Mouse (Mus musculus) spleen, embryonic (tissue): ENCODE results near the gene Spryd3.

Source experiments
- CTCF ChIA-PET: fragments of 350-600 bp; sonication (Branson Sonifier 250); formaldehyde crosslinking; loops from one replicate; lab custom pipeline; 2022; lab: Charles Lee

Gene Spryd3

GRCm38 (mm10) chr15:102114651-102115260 is 21.3 kb downstream of the Spryd3 start:
- CTCF ChIA-PET = no interaction called here

GRCm38 (mm10) chr15:102113674-102114073 is 22.4 kb downstream of the Spryd3 start:
- CTCF ChIA-PET = no interaction called here

- CTCF ChIA-PET = no interaction called here
These were observed 23.2 kb downstream of the Spryd3 start for GRCm38 (mm10) chr15:102112827-102113226.

- CTCF ChIA-PET = no interaction called here
These were observed 23.9 kb downstream of the Spryd3 start for GRCm38 (mm10) chr15:102112181-102112580.

GRCm38 (mm10) chr15:102111495-102111829 is 24.6 kb downstream of the Spryd3 start:
- CTCF ChIA-PET = no interaction called here

- CTCF ChIA-PET = no interaction called here
These were observed 25.1 kb downstream of the Spryd3 start for GRCm38 (mm10) chr15:102110701-102111494.

GRCm38 (mm10) chr15:102110271-102110670 is 25.8 kb downstream of the Spryd3 start:
- CTCF ChIA-PET = no interaction called here

- CTCF ChIA-PET = interaction anchor here (1.2 kb wide), 1 partner anchor 12 kb away, joined by 3 read pairs; no protein-coding TSS in a partner anchor
These were observed 27.1 kb downstream of the Spryd3 start for GRCm38 (mm10) chr15:102108651-102109525.

GRCm38 (mm10) chr15:102107689-102108573 is 28.1 kb downstream of the Spryd3 start:
- CTCF ChIA-PET = interaction anchor here (0.5 to 1.2 kb wide), 7 partner anchors 11 to 444 kb away, joined by 3 to 6 read pairs (median 3); partner anchors contain the start of gene Spryd3

- CTCF ChIA-PET = interaction anchor here (0.6 to 1.2 kb wide), 4 partner anchors 9 to 44 kb away, joined by 3 to 9 read pairs (median 4); partner anchors contain the start of gene Spryd3
These were observed 29.1 kb downstream of the Spryd3 start for GRCm38 (mm10) chr15:102106754-102107456.

GRCm38 (mm10) chr15:102105764-102106730 is 30.0 kb downstream of the Spryd3 start:
- CTCF ChIA-PET = interaction anchor here (0.6 to 0.9 kb wide), 2 partner anchors 10 to 30 kb away, joined by 9 to 17 read pairs; partner anchors contain the start of gene Spryd3

GRCm38 (mm10) chr15:102105360-102105759 is 30.7 kb downstream of the Spryd3 start:
- CTCF ChIA-PET = interaction anchor here (0.6 kb wide), 2 partner anchors 31 to 45 kb away, joined by 4 to 17 read pairs; partner anchors contain the start of genes Soat2 and Spryd3

GRCm38 (mm10) chr15:102103947-102104555 is 32.0 kb downstream of the Spryd3 start:
- CTCF ChIA-PET = no interaction called here

GRCm38 (mm10) chr15:102103371-102103946 is 32.6 kb downstream of the Spryd3 start:
- CTCF ChIA-PET = no interaction called here

GRCm38 (mm10) chr15:102102548-102103121 is 33.4 kb downstream of the Spryd3 start:
- CTCF ChIA-PET = no interaction called here

- CTCF ChIA-PET = no interaction called here
These were observed 34.1 kb downstream of the Spryd3 start for GRCm38 (mm10) chr15:102101672-102102541.
